Mouse (Mus musculus): ENCODE measurements around the gene Gspt1.

Gspt1 gene

DNA sequence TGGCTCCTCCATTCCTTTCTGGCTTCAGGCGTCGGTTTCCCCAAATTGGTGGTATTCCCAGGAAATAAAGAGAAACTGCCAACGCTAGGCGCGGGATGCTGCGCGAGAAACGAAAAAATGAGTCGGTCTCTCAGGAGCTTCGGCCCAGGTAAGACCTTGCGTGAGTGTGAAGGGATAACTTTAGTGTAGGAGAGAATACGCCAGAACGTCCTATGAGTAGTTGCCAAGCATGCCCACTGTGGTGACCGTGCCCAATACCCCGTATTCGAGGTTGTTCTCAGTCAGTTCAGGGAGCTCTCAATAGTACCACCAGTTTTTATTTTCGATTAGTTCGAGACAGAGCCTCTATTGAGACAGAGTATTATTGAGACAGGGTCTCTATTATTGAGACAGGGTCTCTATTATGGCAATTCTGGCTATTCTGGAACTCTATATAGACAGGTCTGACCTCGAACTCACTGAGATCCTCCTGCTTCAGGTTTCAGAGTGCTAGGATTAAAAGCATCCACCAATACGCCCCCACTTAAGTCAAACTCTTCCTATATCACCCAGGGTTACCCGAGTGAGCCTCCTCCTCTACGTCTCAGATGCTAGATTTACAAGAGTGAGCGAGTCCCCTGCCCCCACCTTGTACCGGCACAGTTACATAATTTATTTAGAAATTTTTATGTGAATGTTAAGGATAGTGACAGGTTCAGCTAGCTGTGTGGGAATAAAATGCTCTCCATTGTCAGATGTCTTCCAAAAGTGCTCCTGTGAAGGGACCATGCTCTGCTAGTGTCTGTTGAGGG is 50.3 kb downstream of the Gspt1 start:
- no peak for DNase-seq (ENCODE audit: low spot score in 2 of 2)

DNA sequence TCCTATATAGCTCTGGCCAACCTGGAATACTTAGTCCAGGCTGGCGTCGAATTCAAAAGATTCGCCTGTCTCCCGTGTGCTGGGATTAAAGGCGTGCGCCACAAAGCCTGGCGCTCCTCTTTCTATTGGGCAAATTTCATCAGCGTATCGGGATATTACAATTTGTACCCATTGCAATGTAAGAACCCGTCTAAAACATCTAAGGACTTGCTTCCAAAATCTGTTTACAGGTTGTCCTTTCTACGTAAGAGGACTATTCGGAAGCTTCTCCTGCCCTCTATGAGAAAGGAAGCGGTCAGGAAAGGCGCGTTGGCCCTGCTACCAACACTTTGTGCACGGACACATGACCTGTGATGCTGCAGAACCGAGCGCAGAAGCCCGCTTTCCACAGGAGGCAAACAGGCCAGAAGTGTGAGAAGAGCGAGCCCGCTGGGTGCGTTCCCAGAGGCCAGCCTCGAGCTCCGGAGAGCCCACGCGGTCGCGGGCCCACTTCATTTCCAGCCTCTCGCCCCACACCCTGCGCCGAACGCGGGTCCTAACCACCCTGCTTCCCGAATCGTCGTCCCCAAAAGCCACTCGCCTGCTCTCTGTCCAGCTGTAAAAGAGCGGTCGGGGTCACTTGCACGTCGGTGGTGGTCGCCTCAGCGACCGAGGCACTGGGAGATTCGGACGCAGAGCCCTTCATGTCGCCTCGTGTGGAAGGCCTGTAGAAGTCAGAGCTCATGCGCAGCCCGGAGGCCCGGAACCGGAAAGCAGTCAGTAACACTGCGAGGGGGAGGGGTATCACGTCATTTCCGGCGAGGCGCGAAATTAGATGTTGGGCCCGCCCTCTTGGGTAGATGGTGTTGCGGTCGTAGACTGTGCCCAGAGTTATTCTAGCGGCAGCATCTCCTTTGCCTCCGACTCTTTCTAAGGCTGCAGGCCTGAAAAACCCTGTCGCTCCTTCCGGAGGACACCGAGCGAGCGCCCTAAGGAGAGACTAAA is 51.3 kb downstream of the Gspt1 start, which contains the start of gene Rsl1d1:
TSS of gene Rsl1d1 (minus strand) at position 761 of the 984 bp plus-strand sequence.
- DNase-seq (ENCODE audit: low spot score in 2 of 2): peak; percentile 80

DNA sequence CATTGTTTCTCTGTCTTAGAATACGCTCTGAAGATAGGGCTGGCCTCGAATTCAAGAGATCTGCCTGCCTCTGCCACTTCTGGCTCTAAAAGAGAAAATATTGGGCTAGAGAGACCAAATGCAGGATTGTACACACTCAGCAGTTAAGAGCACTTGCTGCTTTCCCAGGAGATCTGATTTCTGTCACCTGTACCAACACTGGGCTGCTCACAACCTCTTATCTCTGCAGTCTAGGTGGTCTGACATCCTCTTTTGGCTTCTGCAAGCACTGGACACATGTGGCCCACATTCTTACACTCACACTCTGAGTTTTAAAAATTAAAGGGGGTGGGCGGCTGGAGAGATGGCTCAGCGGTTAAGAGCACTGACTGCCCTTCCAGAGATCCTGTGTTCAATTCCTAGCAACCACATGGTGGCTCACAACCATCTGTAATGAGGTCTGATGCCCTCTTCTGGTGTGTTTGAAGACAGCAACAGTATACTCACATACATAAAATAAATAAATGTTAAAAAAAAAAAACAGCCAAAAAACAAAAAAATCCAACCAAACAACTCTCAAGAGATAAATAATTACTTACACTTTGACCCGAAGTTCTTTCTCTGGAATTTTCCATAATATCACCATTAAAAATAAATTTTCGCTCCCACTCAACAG is 52.3 kb downstream of the Gspt1 start:
- DNase-seq (ENCODE audit: low spot score in 2 of 2): no peak

GRCm38 (mm10) chr16:11200247-11200646 is 53.9 kb downstream of the Gspt1 start:
- no peak for DNase-seq (ENCODE audit: low spot score in 2 of 2)

DNA sequence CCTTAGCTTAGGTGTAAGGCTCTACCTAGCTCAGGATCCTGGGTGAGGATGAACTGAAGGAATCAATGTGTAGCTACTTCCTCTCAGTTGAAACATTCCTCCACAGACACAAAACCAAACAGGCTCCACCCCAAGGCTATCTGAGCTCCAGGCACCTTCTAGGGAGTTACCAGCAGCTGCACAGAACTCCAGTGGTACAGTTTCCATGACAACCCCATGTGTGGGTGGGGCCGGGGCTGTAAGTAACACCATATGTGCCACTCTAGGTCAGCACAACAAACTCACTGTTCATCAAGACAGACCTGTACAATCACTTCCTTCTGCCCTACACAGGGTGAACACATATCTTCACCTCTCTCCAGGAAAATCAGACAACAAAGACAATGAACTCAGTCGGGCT is 55.7 kb downstream of the Gspt1 start:
- no peak for DNase-seq (ENCODE audit: low spot score in 2 of 2)

DNA sequence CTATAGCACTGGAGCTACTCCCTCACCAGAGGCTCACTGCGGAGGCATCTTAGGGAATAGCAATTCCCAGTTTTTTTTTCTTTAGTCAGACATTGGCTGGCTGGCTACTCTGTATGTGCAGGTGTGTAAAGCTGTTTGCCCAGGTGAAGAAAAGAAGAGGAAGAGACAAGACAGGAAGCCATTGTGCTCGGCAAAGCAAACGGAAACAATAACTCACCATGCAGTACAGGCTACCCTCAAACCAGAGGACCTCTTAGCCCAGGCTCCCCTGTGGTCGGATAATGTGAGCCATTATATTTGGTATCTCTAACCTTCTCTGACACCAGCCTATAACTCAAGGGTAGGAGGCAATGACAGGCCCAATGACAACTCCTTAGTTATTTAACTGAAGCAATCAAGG is 57.1 kb downstream of the Gspt1 start:
- DNase-seq (ENCODE audit: low spot score in 2 of 2): no peak

DNA sequence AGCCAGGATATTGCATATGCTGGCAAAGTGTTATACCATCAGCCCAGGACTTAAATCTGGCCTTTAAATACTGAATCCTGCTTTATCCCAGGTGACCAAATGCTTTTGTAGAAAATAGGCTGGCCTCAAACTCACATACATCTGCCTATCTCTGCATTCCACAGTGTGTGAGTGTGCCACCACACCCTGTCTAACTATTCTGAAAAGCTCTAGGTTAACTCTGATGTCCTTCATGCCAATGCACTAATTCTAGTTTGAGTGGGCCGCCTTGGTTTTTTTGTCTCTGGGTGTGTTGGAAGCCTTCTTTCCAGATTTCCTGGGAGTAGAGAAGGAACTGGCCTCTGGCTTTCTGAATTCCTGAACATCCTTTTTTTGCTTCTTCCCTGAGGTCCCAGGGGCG is 60.9 kb downstream of the Gspt1 start:
- no peak for DNase-seq (ENCODE audit: low spot score in 2 of 2)

DNA sequence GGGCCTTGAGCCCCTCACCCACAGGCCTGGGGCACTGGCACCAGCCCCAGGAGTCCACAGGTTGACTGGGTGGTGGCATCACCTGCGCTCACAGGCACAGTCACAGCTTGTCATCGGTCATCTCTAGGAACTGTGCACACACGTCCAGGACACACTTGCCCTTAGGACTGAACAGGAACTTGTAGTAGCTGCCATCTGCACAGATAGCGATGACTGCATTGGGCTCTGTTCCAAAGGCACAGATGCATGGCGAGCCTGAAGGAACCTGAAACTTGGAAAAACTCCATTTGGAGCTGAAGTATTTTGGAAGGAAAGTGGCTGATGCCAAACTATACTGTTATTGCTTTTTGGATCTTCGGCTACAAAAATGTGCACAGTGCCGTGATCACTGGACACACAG is 64.0 kb downstream of the Gspt1 start:
- no peak for DNase-seq (ENCODE audit: low spot score in 2 of 2)

GRCm38 (mm10) chr16:11177404-11177803 is 76.7 kb downstream of the Gspt1 start:
- DNase-seq (ENCODE audit: low spot score in 2 of 2): no peak

DNA sequence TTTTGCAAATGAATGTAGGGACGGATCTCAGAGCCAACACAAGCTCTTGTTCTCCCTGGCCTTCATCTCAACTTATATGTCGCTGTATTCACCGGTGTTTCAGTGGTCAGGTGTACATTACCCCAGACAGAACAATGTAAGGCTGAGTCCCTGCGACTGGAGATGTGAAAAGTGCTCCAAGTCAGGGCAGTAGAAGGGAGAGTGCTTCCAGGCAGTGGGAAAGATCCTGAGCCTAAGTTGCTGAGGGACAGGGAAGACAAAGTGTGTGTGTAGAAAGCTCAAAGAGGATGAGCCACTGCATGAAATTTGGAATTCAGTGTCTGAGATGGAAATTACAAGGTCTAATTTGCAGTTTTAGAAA is 77.3 kb downstream of the Gspt1 start:
- DNase-seq (ENCODE audit: low spot score in 2 of 2): no peak

- peak; percentile 80 to 81 for DNase-seq (ENCODE audit: low spot score in 2 of 2)
Observed at GRCm38 (mm10) chr16:11176208-11176883, 77.8 kb downstream of the Gspt1 start, which contains the start of gene Zc3h7a. TSS of gene Zc3h7a (minus strand) at chr16:11176393.

DNA sequence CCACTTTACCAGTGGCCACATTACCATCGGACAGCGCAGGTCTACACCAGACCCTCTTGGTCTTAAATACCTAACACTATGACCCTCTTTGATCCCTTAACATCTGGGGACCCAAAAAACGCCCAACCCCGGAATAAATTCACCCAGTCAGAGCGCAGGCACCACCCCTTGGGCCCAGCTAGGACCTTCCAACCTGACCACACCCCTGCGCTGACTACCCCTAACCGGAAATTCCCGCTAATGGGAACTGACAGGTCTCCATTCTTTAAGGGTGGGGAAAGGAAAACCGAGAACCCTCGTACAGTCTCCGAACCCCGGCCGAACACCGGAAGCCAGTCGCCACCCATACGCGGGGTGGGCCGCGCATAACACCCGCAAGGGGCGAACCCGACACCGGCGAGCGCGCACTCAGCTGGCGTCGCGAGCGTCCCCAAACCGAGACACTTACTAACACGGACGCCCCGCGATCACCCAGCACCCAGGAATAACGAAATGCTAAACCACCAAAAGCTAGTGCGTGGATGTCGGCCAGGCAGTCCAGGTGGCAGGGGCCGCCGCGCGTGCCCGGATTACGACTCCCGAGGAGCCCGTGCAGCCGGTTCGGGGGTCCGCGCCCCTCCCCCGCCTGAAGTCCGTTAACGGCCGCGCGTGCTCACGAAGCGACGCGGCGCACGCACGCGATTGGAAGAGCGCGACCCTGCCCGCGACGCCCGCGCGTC is 78.5 kb downstream of the Gspt1 start:
- peak; percentile 39 to 41 for DNase-seq (ENCODE audit: low spot score in 2 of 2)

DNA sequence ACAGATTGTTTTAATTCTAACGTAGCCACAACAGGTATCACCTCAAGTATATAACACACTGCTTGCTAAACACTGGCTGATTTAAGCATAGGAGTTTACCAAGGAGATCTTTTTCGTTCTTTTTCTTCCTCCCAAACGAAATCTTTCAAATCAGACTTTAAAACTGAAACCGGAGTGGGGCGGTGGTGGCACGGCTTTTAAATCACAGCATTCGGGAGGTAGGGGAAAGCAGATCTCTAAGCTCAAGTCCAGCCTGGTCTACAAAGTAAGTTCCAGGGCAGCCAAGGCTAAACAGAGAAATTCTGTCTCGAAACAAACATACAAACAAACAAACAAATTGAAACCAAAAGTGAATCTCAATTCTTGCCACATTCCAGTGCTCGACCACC is 79.0 kb downstream of the Gspt1 start:
- DNase-seq (ENCODE audit: low spot score in 2 of 2): no peak

GRCm38 (mm10) chr16:11174671-11175081 is 79.4 kb downstream of the Gspt1 start:
- peak in 1 of 2 experiments; percentile 22 for DNase-seq (ENCODE audit: low spot score in 2 of 2)

- no peak for DNase-seq (ENCODE audit: low spot score in 2 of 2)
Observed at GRCm38 (mm10) chr16:11171679-11172078, 82.4 kb downstream of the Gspt1 start.

Measured in frontal cortex, postnatal 25 days (tissue).